Mouse (Mus musculus): ENCODE measurements at regions not wholly inside any gene's neighbourhood (a gene's known extent, or its start where the extent isn't known, plus 50 kb on each side); places are given as distances from the start of the nearest gene placed in this dataset.
"Not testable (repeated sequence)": the region's sequence is repeated elsewhere in the genome, so short reads cannot be mapped to it uniquely, and the experiment has no call there.

DNA sequence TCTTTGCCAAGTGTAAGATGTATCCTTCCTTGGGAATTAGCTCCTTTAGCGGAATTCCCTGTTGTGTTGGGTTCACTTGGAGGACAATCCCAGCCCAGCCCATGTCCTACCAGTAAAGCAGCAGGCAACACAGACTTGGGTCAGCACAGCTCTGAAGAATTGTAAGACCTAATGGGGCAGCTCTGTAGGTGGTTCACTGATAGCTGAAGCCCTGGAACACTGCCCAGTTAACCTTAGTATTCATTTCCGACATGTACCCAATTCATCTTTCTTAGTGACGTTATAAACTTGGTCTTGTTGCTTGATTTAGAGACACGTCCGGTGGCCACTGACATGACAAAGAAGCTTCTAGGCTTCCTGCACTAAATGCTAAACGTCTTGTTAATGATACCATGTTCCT is 90.9 kb upstream of the Ccdc122 start:
- no peak overlapping the region for H3K9ac ChIP-seq (ENCODE audit: low read length)
- no peaks in the 10 kb centered on the region for H3K4me1 ChIP-seq (replicated peaks; ENCODE audit: control insufficient read depth, insufficient read depth, low read length)
- WGBS = 83% methylated on average over 6 of the region's 6 CpGs
- no peaks in the 10 kb centered on the region for H3K36me3 ChIP-seq (ENCODE audit: control insufficient read depth, insufficient read depth, low read length)
- H3K9me3 ChIP-seq (ENCODE audit: control insufficient read depth, low read length) = no peaks in the 10 kb centered on the region
- no peaks in the 10 kb centered on the region for H3K27me3 ChIP-seq (ENCODE audit: control insufficient read depth, insufficient read depth, low read length)
- H3K4me3 ChIP-seq (ENCODE audit: low read depth, low read length) = no peak overlapping the region
- DNase-seq (ENCODE audit: low spot score) = no peak
- no peak overlapping the region for H3K27ac ChIP-seq (ENCODE audit: low read depth, low read length)
- ATAC-seq (replicated peaks; ENCODE audit: low FRiP score) = no peak
- no peak overlapping the region for H3K4me2 ChIP-seq (ENCODE audit: low read depth, low read length, severe bottlenecking)

DNA sequence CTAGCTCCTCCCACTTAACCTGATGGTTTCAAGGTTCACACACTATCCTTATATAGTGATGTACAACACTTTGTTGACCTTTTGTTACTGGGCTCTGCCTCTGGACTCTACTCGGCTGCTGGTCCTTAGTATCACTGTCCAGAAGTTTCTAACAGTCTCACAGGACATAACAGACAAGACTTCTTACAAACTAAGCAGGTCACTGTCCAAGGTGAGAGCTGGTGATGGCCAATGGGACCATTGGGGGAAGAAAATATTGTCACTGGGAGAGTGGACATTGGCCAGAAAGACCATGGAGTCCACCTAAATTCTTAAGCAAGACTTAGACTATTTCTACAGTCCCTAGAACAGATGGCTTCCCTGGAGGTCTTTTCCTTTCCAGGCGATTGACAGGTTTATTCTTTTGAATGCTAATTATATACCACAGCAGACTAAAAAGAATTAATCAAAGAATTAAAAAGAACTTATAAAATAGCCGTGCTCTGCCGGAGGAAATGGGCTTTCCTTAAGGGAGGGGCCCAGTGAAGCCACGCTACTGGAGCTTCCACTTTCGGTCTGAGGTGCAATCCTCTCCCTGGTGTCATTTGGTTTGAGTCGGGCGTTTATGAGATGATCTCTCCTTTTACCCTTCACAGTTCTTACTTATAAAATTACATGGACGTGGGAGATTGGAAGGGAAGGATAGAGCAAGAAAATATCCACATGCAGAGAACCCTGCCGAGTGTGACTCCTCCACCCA is 94.9 kb upstream of the Ccdc122 start:
- WGBS = 77% methylated on average over 10 of the region's 10 CpGs
- no peak overlapping the region for H3K27ac ChIP-seq (ENCODE audit: low read depth, low read length)
- no peak overlapping the region for H3K4me3 ChIP-seq (ENCODE audit: low read depth, low read length)
- ATAC-seq (replicated peaks; ENCODE audit: low FRiP score) (no peak), DNase-seq (ENCODE audit: low spot score) (no peak)
- no peaks in the 10 kb centered on the region for H3K4me1 ChIP-seq (replicated peaks; ENCODE audit: control insufficient read depth, insufficient read depth, low read length)
- no peaks in the 10 kb centered on the region for H3K36me3 ChIP-seq (ENCODE audit: control insufficient read depth, insufficient read depth, low read length)
- H3K9ac ChIP-seq (ENCODE audit: low read length) = no peak overlapping the region
- no peak overlapping the region for H3K4me2 ChIP-seq (ENCODE audit: low read depth, low read length, severe bottlenecking)
- no peaks in the 10 kb centered on the region for H3K27me3 ChIP-seq (ENCODE audit: control insufficient read depth, insufficient read depth, low read length)
- no peaks in the 10 kb centered on the region for H3K9me3 ChIP-seq (ENCODE audit: control insufficient read depth, low read length)

DNA sequence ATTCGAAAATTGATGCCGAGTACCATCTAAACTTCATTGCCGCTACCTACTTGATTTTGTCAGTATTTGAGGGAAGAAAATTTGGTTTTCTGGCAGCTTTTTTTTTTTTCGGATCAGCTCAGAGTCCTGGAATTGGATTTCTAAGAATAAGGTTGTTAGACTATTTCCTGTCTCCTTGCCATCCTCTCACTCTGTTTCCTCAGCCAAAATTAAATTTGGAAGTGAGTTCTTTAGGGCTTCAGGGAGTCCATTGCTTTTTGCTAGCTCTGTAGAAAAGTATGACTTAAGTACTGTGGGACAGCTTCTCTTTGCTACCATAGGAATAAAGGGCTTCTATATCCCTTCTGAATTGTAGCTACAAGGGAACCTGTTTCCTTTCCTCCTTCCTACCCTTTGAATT is 96.1 kb upstream of the Ccdc122 start:
- no peak overlapping the region for H3K4me2 ChIP-seq (ENCODE audit: low read depth, low read length, severe bottlenecking)
- 92% methylated on average over 4 of the region's 4 CpGs for WGBS
- no peak for ATAC-seq (replicated peaks; ENCODE audit: low FRiP score)

DNA sequence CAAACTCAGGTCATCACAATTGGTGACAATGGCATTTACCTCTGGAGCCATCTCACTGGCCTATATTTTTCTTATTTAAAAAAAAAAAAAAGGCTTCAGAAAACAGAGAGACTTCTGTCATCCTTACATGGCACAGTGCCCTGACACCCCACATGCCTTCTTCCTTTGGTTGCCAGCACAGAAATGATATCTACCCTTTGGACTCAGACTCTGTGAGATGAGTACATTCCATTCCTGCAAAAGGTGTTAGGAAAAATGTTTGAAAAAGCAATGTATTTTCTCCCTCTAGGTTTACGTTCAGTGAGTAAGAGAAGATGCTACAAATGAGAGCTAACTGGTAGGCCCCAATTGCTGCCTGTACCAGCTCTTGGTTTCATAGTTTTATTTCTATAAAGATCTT is 99.9 kb upstream of the Ccdc122 start:
- Histone ChIP-seq H3K4me1 (replicated peaks; ENCODE audit: control insufficient read depth, insufficient read depth, low read length) (no peaks in the 10 kb centered on the region), H3K36me3 (ENCODE audit: control insufficient read depth, insufficient read depth, low read length) (no peaks in the 10 kb centered on the region), H3K9ac (ENCODE audit: low read length) (no peak overlapping the region), H3K4me2 (ENCODE audit: low read depth, low read length, severe bottlenecking) (no peak overlapping the region), H3K27me3 (ENCODE audit: control insufficient read depth, insufficient read depth, low read length) (no peaks in the 10 kb centered on the region), H3K4me3 (ENCODE audit: low read depth, low read length) (no peak overlapping the region), H3K9me3 (ENCODE audit: control insufficient read depth, low read length) (no peaks in the 10 kb centered on the region), H3K27ac (ENCODE audit: low read depth, low read length) (no peak overlapping the region)
- no peak for DNase-seq (ENCODE audit: low spot score)
- WGBS = 90% methylated on average over 1 of the region's 1 CpGs
- ATAC-seq (replicated peaks; ENCODE audit: low FRiP score) = no peak

More for the DNA sequence above, 96.1 kb upstream of the Ccdc122 start:
- Histone ChIP-seq H3K27me3 (ENCODE audit: control insufficient read depth, insufficient read depth, low read length) (no peaks in the 10 kb centered on the region), H3K9ac (ENCODE audit: low read length) (no peak overlapping the region), H3K4me3 (ENCODE audit: low read depth, low read length) (no peak overlapping the region), H3K27ac (ENCODE audit: low read depth, low read length) (no peak overlapping the region), H3K4me1 (replicated peaks; ENCODE audit: control insufficient read depth, insufficient read depth, low read length) (no peaks in the 10 kb centered on the region), H3K36me3 (ENCODE audit: control insufficient read depth, insufficient read depth, low read length) (no peaks in the 10 kb centered on the region), H3K9me3 (ENCODE audit: control insufficient read depth, low read length) (no peaks in the 10 kb centered on the region)
- DNase-seq (ENCODE audit: low spot score) = no peak

DNA sequence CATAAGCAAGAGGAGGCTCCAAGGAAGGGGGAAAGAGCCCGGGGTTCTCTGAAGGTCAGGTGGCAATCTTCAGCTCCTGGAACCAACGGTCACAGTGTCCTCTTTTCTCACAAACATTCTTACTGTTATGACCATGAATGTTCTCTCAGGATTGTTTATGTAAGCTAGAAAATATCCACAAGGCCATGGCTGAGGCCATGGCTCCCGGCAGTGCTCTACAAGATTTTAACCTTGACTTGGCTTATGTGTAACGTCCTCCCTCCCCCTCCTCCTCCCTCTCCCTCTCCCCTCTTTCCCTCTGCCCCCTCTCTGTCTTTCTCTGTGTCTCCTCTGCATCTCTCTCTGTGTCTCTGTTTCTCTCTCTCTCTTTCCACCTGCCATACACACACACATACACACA is 100.5 kb upstream of the Ccdc122 start:
- H3K9ac ChIP-seq (ENCODE audit: low read length); H3K36me3 ChIP-seq (ENCODE audit: control insufficient read depth, insufficient read depth, low read length); H3K4me3 ChIP-seq (ENCODE audit: low read depth, low read length); H3K27me3 ChIP-seq (ENCODE audit: control insufficient read depth, insufficient read depth, low read length); ATAC-seq (replicated peaks; ENCODE audit: low FRiP score); H3K9me3 ChIP-seq (ENCODE audit: control insufficient read depth, low read length); H3K27ac ChIP-seq (ENCODE audit: low read depth, low read length); H3K4me1 ChIP-seq (replicated peaks; ENCODE audit: control insufficient read depth, insufficient read depth, low read length); H3K4me2 ChIP-seq (ENCODE audit: low read depth, low read length, severe bottlenecking); DNase-seq (ENCODE audit: low spot score): not testable (repeated sequence)
- 83% methylated on average over 4 of the region's 4 CpGs for WGBS

DNA sequence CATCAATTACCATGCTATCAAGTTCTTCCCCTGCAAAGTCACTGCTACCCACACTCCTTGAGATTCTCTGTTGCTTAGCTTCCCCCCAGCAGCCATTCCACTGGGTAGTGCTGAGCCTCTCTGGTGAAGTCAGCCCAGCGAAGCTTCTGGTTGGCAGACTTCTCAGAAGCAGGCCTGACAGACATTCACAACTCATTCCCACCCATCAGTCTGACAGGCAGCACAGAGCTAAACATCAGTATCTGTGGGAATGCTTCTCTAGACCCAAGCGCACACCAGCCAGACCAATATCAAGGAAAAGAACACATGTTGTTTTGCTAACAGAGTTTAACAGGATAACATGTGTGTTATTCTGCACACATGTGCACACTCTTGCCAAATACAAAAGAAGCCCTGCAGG is 101.1 kb upstream of the Ccdc122 start:
- H3K4me1 ChIP-seq (replicated peaks; ENCODE audit: control insufficient read depth, insufficient read depth, low read length) = no peaks in the 10 kb centered on the region
- 82% methylated on average over 2 of the region's 2 CpGs for WGBS
- H3K27me3 ChIP-seq (ENCODE audit: control insufficient read depth, insufficient read depth, low read length) = no peaks in the 10 kb centered on the region
- no peaks in the 10 kb centered on the region for H3K9me3 ChIP-seq (ENCODE audit: control insufficient read depth, low read length)
- H3K9ac ChIP-seq (ENCODE audit: low read length) = no peak overlapping the region
- H3K4me2 ChIP-seq (ENCODE audit: low read depth, low read length, severe bottlenecking) = no peak overlapping the region
- no peaks in the 10 kb centered on the region for H3K36me3 ChIP-seq (ENCODE audit: control insufficient read depth, insufficient read depth, low read length)
- no peak overlapping the region for H3K27ac ChIP-seq (ENCODE audit: low read depth, low read length)
- no peak overlapping the region for H3K4me3 ChIP-seq (ENCODE audit: low read depth, low read length)
- DNase-seq (ENCODE audit: low spot score) (no peak), ATAC-seq (replicated peaks; ENCODE audit: low FRiP score) (no peak)

DNA sequence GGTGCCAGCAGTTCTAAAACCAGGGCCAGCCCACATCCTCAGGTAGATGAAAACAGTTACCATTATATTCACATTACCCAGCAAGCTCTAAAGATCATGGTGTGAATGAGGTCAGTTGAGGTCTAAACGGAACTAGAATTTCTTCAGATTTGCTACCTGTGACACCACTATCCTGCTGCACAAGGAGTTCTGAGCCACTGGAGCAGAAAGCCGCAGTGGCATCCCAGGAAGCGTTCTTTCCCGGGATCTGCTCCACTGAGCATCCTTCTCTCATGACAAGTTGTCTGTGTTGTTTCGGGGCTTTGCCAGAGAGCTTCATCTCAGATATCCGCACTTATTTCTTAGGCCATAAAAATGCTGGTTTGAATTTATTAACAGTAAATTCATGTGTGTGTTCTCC is 103.7 kb upstream of the Ccdc122 start:
- no peak for DNase-seq (ENCODE audit: low spot score)
- Histone ChIP-seq H3K36me3 (ENCODE audit: control insufficient read depth, insufficient read depth, low read length) (no peaks in the 10 kb centered on the region), H3K4me2 (ENCODE audit: low read depth, low read length, severe bottlenecking) (no peak overlapping the region), H3K9me3 (ENCODE audit: control insufficient read depth, low read length) (no peaks in the 10 kb centered on the region), H3K4me1 (replicated peaks; ENCODE audit: control insufficient read depth, insufficient read depth, low read length) (no peaks in the 10 kb centered on the region), H3K4me3 (ENCODE audit: low read depth, low read length) (no peak overlapping the region), H3K27ac (ENCODE audit: low read depth, low read length) (no peak overlapping the region), H3K9ac (ENCODE audit: low read length) (no peak overlapping the region), H3K27me3 (ENCODE audit: control insufficient read depth, insufficient read depth, low read length) (no peaks in the 10 kb centered on the region)
- ATAC-seq (replicated peaks; ENCODE audit: low FRiP score) = no peak
- WGBS = 87% methylated on average over 6 of the region's 6 CpGs

DNA sequence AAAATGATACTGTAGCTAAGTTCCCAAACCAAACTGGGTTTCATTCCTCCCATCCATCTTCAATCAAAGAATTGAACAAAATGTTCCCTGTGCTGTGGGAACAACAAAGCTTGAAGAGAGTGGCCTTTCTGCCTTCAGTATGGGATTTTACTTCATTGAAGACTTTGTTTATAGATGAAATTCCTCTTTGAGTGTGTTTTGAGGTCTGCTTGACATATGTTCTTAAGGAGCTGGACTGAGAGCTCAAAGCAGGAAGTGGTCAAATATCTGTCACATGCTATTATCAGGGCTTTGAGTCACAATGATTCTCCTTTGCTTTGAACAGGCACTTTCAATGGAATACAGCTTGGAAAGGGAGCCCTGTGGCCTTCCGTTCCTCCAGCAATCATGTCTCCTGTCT is 105.2 kb upstream of the Ccdc122 start:
- Histone ChIP-seq H3K36me3 (ENCODE audit: control insufficient read depth, insufficient read depth, low read length) (no peaks in the 10 kb centered on the region), H3K9me3 (ENCODE audit: control insufficient read depth, low read length) (no peaks in the 10 kb centered on the region), H3K27me3 (ENCODE audit: control insufficient read depth, insufficient read depth, low read length) (no peaks in the 10 kb centered on the region), H3K4me2 (ENCODE audit: low read depth, low read length, severe bottlenecking) (no peak overlapping the region), H3K4me1 (replicated peaks; ENCODE audit: control insufficient read depth, insufficient read depth, low read length) (no peaks in the 10 kb centered on the region), H3K9ac (ENCODE audit: low read length) (no peak overlapping the region), H3K27ac (ENCODE audit: low read depth, low read length) (no peak overlapping the region), H3K4me3 (ENCODE audit: low read depth, low read length) (no peak overlapping the region)
- WGBS = 66% methylated on average over 1 of the region's 1 CpGs
- ATAC-seq (replicated peaks; ENCODE audit: low FRiP score) (no peak), DNase-seq (ENCODE audit: low spot score) (no peak)

DNA sequence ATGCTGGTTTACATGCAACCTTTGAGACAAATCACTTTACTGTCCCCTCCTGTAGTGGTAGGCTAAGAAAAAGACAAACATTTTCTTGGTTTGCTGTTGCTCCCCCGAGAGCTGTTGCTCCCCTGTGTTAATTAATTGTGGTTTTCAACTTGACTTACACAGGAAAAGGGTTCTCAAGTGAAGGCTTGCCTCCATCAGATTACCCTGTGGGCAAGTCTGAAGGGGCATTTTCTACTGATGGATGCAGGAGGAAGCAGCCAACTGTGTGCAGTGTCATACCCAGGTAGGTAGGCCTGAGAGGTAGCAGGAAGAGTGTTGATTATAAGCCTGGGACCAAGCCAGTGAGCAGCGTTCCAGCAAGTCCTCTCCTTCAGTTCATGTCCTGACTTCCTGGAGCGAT is 107.0 kb upstream of the Ccdc122 start:
- no peak overlapping the region for H3K27ac ChIP-seq (ENCODE audit: low read depth, low read length)
- no peak overlapping the region for H3K4me2 ChIP-seq (ENCODE audit: low read depth, low read length, severe bottlenecking)
- ATAC-seq (replicated peaks; ENCODE audit: low FRiP score) = no peak
- no peaks in the 10 kb centered on the region for H3K9me3 ChIP-seq (ENCODE audit: control insufficient read depth, low read length)
- DNase-seq (ENCODE audit: low spot score) = no peak
- no peaks in the 10 kb centered on the region for H3K27me3 ChIP-seq (ENCODE audit: control insufficient read depth, insufficient read depth, low read length)
- no peaks in the 10 kb centered on the region for H3K4me1 ChIP-seq (replicated peaks; ENCODE audit: control insufficient read depth, insufficient read depth, low read length)
- WGBS = 79% methylated on average over 3 of the region's 3 CpGs
- no peaks in the 10 kb centered on the region for H3K36me3 ChIP-seq (ENCODE audit: control insufficient read depth, insufficient read depth, low read length)
- H3K4me3 ChIP-seq (ENCODE audit: low read depth, low read length) = no peak overlapping the region
- H3K9ac ChIP-seq (ENCODE audit: low read length) = no peak overlapping the region

Measured in forebrain, embryonic 11.5 days (tissue).